Mouse (Mus musculus) adrenal gland, postnatal 25 days (tissue): ENCODE measurements at regions not wholly inside any gene's neighbourhood (a gene's known extent, or its start where the extent isn't known, plus 50 kb on each side); places are given as distances from the start of the nearest gene placed in this dataset.

Source experiments
- DNase-seq: peaks from one replicate; pipeline ENCODE4 v3.0.0; 2021; ENCODE audit warnings: mixed read lengths

DNA sequence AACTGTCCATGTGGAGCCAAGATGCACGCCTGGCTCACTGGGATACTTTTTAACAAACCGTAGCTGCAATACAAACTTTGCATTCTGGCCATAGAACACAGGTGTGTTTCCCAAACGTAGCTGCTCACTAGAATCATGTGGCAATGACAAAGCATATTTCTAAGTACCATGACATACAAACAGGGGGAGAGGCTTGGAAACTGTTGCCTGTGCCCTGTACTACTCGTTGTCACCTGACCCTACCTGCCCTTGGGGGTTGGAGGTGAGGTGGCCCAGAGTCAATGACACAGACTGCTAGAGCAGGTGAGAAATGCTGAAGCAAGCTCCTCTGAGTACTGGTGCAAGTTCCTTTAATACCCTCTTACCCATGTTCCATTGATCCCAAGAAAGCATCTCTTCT lies 64.3 kb upstream of the Map4k3 start:
- DNase-seq, result no peak

DNA sequence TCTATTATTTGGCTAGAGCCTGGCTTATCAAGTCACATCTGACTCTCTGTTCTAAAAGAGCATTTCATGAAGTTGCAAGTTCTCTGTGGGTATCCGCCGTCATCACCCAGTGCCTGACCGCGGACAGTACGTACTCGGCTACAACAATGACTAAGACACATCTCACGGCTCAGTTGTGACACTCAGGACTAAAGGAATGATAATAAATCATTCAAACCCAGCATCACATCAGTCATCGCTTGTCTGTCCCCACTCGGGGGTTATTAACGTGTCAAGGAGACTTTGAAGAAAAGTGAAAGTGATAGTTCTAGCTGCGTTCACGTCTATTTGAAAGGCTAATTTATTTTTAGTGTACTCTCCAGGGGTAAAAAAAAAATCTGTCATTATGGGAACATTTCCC lies 61.4 kb upstream of the Map4k3 start:
- no peak for DNase-seq

DNA sequence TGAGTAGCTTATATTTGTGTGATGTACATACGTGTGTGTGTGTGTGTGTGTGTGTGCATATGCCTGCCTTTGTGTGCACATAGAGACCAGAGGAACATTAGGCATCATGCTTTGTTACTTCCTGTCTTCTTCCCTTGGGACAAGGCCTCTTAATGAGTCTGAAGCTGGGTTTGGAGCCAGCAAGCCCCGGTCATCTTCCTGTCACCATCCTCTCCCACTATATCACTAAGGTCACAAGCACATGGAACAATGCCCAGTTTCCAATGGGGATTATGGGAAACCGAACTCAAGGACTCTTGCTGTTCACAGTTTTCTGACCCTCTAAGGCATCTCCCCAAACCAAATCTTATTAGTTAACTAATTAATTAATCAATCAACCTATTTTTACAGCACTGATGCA lies 60.7 kb upstream of the Map4k3 start:
- DNase-seq, result no peak

DNA sequence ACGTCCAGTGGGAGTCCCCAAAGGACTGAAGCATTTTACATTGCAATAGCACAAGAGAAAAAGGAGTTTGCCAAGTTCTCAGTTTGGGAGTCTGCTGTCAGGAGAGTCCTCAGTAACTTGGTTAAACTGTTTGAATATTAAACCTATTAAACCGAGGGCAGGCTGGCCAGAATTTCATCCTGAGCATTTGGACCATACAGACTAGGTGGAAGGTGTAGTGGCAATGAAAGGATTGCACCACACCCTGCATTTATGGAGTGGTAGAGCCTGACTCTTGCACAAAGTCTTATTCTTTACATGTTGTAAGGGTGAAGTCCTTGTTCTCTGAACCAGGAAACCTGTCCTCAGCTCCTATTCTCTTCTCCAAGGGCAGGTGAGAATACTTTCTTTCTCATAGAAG lies 58.6 kb upstream of the Map4k3 start:
- no peak for DNase-seq

DNA sequence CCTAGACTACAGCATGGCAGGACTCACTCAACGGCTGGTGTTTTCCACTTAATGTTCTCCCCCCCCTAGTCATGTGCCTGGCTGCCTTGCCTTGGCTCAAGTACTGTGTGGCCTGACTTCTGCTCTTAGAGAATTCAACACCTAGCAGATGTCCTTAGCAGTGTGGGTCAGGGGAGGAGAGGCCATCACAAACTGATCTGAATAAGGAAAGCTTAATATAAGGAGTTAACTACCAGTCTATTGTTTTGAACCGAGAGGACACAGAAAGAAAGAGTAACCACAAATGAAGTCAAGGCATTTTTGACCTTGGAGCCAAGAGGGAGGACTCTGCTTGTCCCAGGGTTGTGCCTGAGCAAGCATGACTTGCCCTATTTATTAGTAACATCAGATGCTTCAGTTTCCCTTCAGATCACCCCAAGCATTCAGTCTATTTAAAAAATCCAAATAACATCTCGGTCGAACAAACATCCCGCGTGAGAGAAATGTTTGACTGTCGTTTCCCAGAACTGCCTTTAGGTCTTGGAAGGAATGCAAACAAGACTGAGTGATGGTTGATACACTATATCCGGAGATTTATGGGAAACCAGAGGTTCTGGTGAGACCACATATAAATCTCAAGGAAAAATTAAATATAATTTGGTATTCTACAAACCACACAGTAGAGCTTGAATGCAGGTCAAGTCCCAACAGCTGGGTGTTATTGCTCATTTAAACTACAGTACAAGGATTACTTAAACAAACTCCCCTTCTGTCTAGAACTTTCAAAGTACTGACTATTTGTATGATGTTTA lies 58.0 kb upstream of the Map4k3 start:
- DNase-seq, result no peak

DNA sequence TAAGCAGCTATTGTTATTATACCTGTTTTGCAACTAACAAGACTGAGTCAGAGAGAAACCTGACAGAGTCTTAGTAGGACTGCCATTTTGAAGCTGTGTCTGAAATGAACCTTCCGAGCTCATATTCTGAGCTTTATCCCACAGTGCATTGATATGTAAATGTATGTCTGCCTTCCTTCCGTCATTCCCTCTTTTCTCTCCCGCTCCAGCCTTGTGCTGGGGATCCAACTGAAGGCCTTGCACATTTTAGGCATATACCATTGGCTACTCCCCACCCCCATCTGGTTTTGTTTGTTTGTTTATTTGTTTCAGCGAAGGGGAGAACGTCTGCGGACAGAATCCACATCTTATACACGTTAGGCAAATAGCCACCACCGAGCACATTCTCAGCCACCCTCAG lies 57.2 kb upstream of the Map4k3 start:
- DNase-seq, result no peak

DNA sequence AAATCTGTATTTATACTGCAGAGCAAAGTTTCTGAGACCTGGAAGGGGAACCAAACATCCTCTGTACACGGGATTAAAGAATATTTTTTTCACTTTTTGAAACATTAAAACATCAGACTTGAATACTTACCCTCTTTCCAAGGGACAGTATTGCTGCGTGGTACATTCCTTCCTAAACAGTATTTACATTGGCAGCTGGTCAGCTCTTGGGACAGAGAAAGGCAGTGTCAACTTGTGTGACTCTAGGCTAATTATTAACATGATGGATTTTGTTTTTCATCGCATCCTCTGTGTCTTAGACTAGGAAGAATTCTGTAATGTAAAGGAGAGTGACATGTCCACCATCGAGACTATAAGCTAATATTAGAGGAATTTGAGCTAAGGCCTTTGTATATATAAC lies 56.8 kb upstream of the Map4k3 start:
- DNase-seq, result no peak

DNA sequence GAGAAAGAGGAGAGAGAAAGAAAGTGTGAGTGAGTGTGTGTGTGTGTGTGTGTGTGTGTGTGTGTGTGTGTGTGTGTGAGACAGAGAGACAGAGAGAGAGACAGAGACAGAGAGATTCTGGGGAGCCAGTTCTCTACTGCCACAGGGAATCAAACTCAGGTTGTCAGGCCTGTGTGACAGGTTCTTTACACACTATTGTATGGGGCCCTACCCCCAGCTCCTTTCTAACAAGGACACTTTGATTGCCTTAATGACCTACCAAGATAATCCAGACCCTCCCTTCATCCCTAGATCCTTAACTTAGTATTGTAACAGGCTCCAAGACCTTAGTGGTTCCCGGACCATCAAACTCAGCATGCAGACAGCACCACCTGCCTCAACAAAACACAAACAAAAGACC lies 53.9 kb upstream of the Map4k3 start:
- DNase-seq, result no peak

DNA sequence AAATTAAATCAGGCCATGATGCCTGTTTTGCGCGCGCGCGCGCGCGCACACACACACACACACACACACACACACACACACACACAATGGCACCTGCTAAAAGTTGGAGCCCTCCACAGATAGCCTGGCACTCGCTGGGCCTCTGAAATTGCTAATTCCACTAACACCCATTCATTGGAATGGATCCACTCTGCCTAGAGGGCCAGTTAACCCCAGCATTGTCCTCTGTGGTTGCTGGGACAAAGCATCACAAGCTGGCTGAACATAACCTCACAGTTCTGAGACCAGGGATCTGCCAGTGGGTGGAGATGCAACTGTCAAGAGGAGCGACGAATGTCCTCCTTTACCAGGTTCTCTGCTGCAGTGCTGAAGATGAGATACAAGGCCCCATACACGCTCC lies 53.3 kb upstream of the Map4k3 start:
- no peak for DNase-seq

DNA sequence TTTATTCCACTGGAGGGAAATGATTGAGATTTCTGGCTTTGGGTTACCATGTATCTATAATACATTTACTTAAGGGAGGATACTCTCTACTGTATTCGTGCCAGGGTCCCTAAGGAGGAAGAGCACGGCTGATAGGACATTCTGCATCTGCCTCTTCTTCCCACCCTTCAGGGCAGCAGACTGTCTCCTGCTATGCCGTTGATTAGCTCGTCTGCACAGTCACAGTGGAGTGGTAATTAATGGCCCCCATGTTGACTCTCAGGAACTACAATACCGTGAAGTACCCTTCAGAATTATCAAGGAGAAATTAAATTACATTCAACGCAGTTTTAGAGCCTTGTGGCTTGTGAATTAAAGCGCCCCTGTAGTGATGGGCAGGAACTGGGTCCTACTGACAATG lies 52.0 kb upstream of the Map4k3 start:
- DNase-seq, result no peak

DNA sequence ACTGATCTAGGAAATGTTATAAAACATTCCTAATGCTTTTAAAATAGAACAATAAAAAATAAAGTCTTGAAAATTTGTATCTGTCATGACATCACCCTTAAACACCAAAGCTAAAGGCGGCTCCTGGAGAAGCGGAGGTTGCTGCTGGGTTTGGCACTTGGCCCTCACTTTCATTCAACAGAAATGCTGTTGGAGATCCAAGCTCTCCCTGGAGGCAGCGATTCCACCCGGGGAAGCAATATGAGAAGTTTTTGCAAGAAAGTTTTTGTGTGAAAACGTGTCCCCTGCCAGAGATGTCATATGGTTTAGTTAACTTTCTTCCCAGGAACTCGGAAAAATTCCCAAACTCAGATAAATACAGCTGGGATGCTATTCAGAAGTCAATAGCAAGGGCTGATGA lies 51.5 kb upstream of the Map4k3 start:
- no peak for DNase-seq
